Mouse (Mus musculus): ENCODE results near the gene Hmga2.

DNA sequence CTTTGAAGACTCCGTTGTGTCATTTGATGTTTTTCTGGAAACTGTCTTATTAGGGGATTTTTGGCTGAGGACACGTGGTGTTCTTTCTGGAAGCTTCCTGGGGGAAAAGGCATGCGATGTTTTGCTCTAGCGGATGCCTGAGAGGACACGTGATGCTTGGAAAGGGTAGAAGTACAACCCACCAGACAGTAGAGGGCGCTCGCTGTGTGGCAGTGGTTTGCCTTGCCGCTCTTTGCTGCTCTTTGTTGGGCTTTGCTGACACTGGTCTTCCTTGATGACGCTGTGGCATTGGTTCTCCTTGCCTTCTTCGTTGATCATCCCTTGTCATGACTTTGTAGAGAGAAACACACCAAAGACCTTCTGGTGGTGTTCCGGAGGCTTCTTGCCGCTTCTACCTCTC is 156.7 kb downstream of the Hmga2 start:
- TF ChIP-seq CTCF (IDR thresholded peaks at IDR 0.05) = no peak
- TF ChIP-seq EP300 (IDR thresholded peaks at IDR 0.05) = no peak
